Comparison of ENCODE assay signal across 8 mouse cellular contexts in the genomic region with DNA sequence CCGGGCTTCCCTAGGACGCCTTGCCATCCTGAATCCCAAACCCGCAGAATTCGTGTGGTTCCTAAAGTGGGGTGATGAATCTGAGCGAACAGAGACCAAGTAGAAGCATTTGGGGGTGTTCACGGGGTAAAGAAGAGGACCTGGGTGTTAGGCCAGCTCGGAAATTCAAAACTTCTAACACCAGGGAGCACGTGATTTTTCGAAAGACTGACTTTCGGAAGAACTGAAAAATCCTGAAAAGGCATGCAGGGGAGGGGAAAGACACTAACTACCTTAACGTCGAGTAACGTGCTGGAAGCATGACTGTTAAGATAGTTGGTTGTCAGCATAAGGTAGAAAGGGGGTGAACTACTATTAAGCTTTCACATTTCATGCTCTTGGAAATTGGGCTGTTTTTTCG. TPM values are rescaled to one million over a fixed set of nuclear protein-coding genes. Genes with fewer than 3 reads are reported as not detected.
A peak's percentile ranks its signal among the peaks of the same experiment; 100 is the strongest.
DNase-seq lines count a peak whose midpoint lies in the region; ATAC-seq and TF ChIP-seq lines count a peak whose summit lies in the region.

No protein-coding gene starts in this region.

- peak overlapping the region; percentile 99 for H3K27ac ChIP-seq in kidney, embryonic 15.5 days
- no peak overlapping the region for H3K27ac ChIP-seq in bone marrow macrophage, adult 2 months (ENCODE audit: insufficient read depth, low read depth, low read length)
- peak overlapping the region; percentile 97 for H3K27ac ChIP-seq in hindbrain, embryonic 15.5 days (replicated peaks)
- H3K27ac ChIP-seq in midbrain, postnatal 0 days (ENCODE audit: low read depth, low read length), result peak overlapping the region; percentile 44

- H3K4me2 ChIP-seq in kidney, embryonic 15.5 days, result peak overlapping the region; percentile 90
- H3K4me2 ChIP-seq in hindbrain, embryonic 15.5 days, result peak overlapping the region; percentile 94
- H3K4me2 ChIP-seq in midbrain, postnatal 0 days (ENCODE audit: low read depth, low read length, poor library complexity, severe bottlenecking), result peak overlapping the region; percentile 88

- no peak for DNase-seq in kidney, adult 11 months
- DNase-seq in midbrain, postnatal 0 days (ENCODE audit: low spot score), result no peak
- DNase-seq in spleen, adult 12 weeks (ENCODE audit: low spot score), result no peak
- DNase-seq in cerebellum, adult 9-11 months, result no peak
- DNase-seq in spleen, postnatal 4 days (ENCODE audit: low spot score in 2 of 2), result no peak

- peak overlapping the region; percentile 55 for H3K9ac ChIP-seq in kidney, embryonic 15.5 days
- peak overlapping the region; percentile 51 for H3K9ac ChIP-seq in hindbrain, embryonic 15.5 days
- H3K9ac ChIP-seq in midbrain, postnatal 0 days (replicated peaks; ENCODE audit: low read length, poor library complexity, severe bottlenecking), result peak overlapping the region; percentile 25; the same call in 1 of the 2 replicates

- H3K9me3 ChIP-seq in kidney, embryonic 15.5 days (replicated peaks), result no peaks in the 10 kb centered on the region
- H3K9me3 ChIP-seq in hindbrain, embryonic 15.5 days, result no peaks in the 10 kb centered on the region
- H3K9me3 ChIP-seq in midbrain, postnatal 0 days (ENCODE audit: low read length), result no peaks in the 10 kb centered on the region

- H3K4me1 ChIP-seq in kidney, embryonic 15.5 days, result peaks cover 44% of the 10 kb centered on the region
- H3K4me1 ChIP-seq in bone marrow macrophage, adult 2 months (ENCODE audit: control insufficient read depth, insufficient read depth, low read length), result 0 out of 2 replicates have a peak, but pooled peaks cover 2% of the 10 kb centered on the region
- H3K4me1 ChIP-seq in hindbrain, embryonic 15.5 days (replicated peaks), result peaks cover 43% of the 10 kb centered on the region
- H3K4me1 ChIP-seq in midbrain, postnatal 0 days (ENCODE audit: insufficient read depth, low read length), result peaks cover 3% of the 10 kb centered on the region; the same call in 1 of the 2 replicates

- 1% methylated on average over 14 of the region's 14 CpGs for WGBS in kidney, embryonic 15.5 days
- WGBS in hindbrain, embryonic 15.5 days, result 1% methylated on average over 14 of the region's 14 CpGs
- under 1% methylated on average over 14 of the region's 14 CpGs for WGBS in midbrain, postnatal 0 days

- H3K4me3 ChIP-seq in kidney, embryonic 15.5 days (replicated peaks), result peak overlapping the region; percentile 96
- peak overlapping the region; percentile 97 for H3K4me3 ChIP-seq in bone marrow macrophage, adult 2 months (ENCODE audit: insufficient read depth, low read length)
- peak overlapping the region; percentile 70 for H3K4me3 ChIP-seq in hindbrain, embryonic 15.5 days
- peak overlapping the region; percentile 63 for H3K4me3 ChIP-seq in midbrain, postnatal 0 days (ENCODE audit: low read depth, low read length)

- TF ChIP-seq POLR2A in bone marrow macrophage, adult 2 months (IDR thresholded peaks at IDR 0.05; ENCODE audit: borderline replicate concordance, low read depth, low read length), result no peak

- no peak for TF ChIP-seq CTCF in bone marrow macrophage, adult 2 months (IDR thresholded peaks at IDR 0.05; ENCODE audit: low read depth, low read length)
- TF ChIP-seq CTCF in midbrain, postnatal 0 days (IDR thresholded peaks at IDR 0.05), result no peak

- no peaks in the 10 kb centered on the region for H3K36me3 ChIP-seq in kidney, embryonic 15.5 days
- H3K36me3 ChIP-seq in hindbrain, embryonic 15.5 days, result no peaks in the 10 kb centered on the region
- H3K36me3 ChIP-seq in midbrain, postnatal 0 days (ENCODE audit: insufficient read depth, low read length), result no peaks in the 10 kb centered on the region

- peaks cover 34% of the 10 kb centered on the region for H3K27me3 ChIP-seq in kidney, embryonic 15.5 days
- peaks cover 15% of the 10 kb centered on the region for H3K27me3 ChIP-seq in hindbrain, embryonic 15.5 days
- peaks cover 19% of the 10 kb centered on the region for H3K27me3 ChIP-seq in midbrain, postnatal 0 days (ENCODE audit: insufficient read depth, low read length)

- ATAC-seq in kidney, embryonic 15.5 days (replicated peaks; ENCODE audit: low FRiP score), result no peak
- no peak for ATAC-seq in hindbrain, embryonic 15.5 days (ENCODE audit: low FRiP score, low read depth)
- ATAC-seq in midbrain, postnatal 0 days (ENCODE audit: low FRiP score), result no peak

RNA-seq across cellular contexts. Expression of a gene that starts 5.1 kb away (rescaled TPM):
- 15.8 and 17.3 TPM in 2 replicates for polyA plus RNA-seq in kidney, embryonic 15.5 days (2015; fragmentation: Nextera tagmentation; extraction: Ambion mirVana)
- 1.6 and 2.5 TPM in 2 replicates for polyA plus RNA-seq in bone marrow macrophage, adult 2 months (2012; ENCODE audit: insufficient read depth, insufficient read length, missing spikeins)
- 16.3 and 16.6 TPM in 2 replicates for polyA plus RNA-seq in hindbrain, embryonic 15.5 days (2015; fragmentation: Nextera tagmentation; extraction: Ambion mirVana)
- total RNA-seq in midbrain, postnatal 0 days (2014; rRNA removed), result 27.8 and 29.9 TPM in 2 replicates
- polyA plus RNA-seq in midbrain, postnatal 0 days (2015; fragmentation: Nextera tagmentation; extraction: Ambion mirVana), result 6.8 and 7.9 TPM in 2 replicates
